Mouse (Mus musculus): ENCODE measurements around the gene Rrp1.
"Not testable (repeated sequence)": the region's sequence is repeated elsewhere in the genome, so short reads cannot be mapped to it uniquely, and the experiment has no call there.

DNA sequence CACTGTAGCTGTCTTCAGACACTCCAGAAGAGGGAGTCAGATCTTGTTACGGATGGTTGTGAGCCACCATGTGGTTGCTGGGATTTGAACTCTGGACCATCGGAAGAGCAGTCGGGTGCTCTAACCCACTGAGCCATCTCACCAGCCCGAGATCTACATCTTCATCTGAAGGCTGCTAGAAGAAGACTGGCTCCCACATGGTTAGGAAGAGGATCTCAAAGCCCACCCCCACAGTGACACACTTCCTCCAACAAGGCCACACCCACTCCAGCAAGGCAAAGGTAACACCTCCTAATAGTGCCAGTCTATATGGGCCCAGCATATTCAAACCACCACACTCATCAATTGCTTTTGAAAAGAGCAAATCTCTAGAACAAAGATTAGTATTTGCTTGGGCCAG, 2.1 kb upstream of the Rrp1 start:
- TF ChIP-seq POLR2A (IDR thresholded peaks at IDR 0.05; ENCODE audit: borderline replicate concordance, control insufficient read depth, low read depth, low read length); CTCF (IDR thresholded peaks at IDR 0.05; ENCODE audit: control insufficient read depth, insufficient read depth, low read length): not testable (repeated sequence)

All from bone marrow, adult 2 months (tissue).